Mouse (Mus musculus) kidney, postnatal 10 days (tissue): ENCODE measurements at regions not wholly inside any gene's neighbourhood (a gene's known extent, or its start where the extent isn't known, plus 50 kb on each side); places are given as distances from the start of the nearest gene placed in this dataset.
A peak's percentile ranks its signal among the peaks of the same experiment; 100 is the strongest.

ENCODE experiments used
- DNase-seq: peaks from one replicate; pipeline ENCODE4 v3.0.0; 2021; ENCODE audit warnings: mixed read lengths

DNA sequence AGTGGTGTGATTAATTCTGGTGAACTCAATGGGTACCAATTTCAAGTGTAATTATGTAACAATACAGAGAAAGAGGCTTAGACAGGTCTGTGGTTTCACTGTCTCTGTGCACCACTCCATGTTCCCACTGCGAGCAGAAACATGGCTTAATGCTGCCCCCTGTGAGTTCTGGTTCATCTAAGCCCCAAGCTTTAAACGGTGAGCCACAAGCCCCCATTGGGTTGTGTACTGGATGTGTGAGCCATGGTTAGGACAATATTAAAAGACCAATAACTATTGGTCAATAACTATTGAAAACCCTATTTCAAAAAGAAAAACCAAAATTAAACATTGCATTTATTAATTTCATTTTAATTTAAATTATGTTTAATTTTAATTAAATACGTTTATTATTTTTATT is 238.0 kb downstream of the Fam49a start:
- no peak for DNase-seq

DNA sequence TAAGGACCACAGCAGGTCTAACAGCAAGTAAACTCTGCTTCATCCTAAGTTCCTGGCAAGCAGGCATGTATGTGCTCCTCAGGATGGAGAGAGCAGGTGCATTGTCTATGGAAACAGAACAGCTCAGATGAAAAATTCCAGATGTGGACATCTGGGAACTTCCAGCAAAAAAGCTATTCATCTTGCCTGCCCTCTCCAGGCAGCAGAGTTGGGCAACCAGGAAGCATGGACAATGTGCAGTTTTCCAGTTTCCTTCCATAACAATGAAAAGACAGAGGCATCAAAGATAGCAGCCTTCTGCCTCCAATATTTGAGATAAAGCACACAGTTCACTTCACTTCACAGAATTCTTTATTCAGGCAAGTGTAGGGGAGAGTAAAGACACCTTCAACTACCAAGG is 236.7 kb downstream of the Fam49a start:
- no peak for DNase-seq

DNA sequence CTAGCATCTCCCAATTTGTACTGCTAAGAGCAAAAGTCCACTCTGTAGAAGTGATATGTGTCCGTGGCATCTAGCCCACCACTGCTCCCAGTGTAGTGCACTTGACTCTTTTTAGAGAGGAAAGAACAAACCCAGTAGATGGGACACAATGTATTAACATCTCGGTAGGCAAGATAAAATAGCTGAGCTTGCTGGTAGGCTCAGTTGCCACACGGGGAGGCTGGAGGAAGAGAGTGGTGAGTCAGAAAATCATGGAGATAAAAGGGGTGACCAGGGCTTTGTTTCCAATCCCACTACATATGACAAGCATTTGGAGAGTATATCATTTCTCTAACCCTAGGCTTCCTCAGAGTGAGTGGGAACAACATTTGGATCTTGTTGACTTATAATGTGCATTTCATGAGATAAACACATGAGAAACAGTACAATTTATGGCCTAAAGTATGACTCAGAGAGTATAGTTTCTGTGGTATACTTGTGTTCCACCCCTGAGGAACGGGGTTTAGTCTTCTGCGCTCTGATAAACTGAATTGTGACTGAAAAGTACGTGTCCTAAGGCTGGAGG is 235.4 kb downstream of the Fam49a start:
- no peak for DNase-seq

DNA sequence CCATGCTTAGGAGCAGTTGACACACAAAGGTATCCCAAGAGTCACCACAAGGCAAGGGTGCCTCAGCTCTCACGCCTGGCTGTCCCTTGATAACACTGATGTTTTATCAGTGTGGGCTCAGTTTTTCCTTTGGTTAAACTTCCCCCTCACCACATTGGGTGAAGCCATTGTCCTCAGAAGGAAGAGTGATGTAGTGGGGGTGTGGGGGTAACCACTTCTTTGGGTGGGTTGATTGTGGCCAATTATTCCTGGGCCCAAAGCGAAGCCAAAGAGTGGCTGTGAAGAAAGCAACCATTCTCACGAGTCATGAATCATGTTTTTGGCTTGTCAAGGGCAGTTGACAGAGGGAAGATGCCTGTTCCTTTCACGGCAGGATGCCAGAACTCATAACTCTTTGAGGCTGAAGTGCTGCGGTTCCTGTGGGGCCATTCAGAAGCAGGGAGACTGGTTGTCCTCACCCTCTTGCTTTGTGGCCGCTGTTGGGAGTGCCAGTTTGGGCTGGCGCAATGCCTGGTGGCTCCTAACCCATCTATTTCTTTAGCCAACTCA is 234.7 kb downstream of the Fam49a start:
- peak; percentile 65 for DNase-seq

DNA sequence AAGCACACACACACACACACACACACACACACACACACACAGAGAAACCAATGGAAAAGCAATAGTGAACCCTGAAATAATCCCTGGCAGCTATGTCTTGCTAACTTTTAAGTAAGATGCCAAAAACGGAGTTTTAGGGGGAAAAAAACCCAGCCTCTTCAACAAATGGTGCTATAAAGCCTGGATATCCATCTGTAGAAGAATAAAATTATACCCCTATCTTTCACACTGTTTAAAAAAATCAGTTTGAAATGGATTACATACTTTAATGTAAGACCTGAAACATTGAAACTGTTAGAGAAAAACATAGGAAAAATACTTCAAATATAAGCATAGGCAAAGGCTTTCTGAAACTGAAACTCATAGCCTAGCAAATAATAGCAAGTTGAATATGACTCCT is 228.2 kb downstream of the Fam49a start:
- no peak for DNase-seq

DNA sequence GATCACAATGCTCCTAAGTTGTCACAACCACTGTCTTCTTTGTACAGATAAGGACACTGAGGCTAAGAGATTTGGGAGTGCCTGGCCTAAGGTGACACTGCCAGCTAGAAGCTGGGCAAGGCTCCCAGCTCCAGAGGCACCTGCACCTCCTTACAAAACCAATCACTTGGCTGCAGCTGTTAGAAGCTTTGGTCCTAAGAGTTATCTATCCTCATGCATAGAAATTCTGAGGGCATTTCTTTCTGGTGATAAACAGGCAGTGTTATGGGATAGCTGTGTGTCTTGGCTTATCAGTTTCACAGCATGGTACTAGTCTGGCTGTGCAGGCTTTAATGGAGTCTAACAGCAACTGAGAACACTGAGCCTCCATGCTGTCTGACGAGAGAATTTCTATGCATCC is 226.2 kb downstream of the Fam49a start:
- DNase-seq, result no peak

DNA sequence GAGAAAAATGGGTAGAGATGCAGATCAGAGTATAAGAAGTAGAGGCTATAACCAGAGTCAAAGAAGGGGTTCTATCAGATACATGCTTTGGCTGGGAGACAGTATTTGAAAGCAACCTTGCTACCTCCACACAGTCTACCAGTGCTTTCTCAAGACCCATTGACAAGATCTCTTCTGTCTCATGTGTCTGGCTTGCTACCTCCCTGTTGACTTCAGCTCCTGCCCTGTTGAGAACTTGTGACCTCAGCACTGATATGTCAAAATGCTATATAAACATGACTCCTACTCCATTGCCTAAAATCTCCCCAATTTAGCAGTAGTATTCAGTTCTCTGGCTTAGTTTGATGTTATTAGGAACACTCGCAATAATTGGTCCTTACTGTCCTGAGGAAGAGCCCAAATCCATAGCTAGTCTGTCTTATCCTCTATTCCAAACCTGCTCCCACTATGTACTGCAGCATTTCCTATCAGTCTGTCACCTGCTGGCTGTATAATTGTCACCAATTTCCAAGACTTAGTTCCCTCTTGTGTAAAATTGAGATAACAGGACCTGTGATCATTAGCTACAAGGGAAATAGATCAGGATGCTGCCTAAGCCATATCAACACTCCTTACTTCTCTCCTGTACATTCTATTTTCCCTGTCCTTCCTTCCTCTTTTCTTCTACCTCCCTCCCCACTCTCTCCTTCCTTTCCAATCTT is 224.9 kb downstream of the Fam49a start:
- no peak for DNase-seq

DNA sequence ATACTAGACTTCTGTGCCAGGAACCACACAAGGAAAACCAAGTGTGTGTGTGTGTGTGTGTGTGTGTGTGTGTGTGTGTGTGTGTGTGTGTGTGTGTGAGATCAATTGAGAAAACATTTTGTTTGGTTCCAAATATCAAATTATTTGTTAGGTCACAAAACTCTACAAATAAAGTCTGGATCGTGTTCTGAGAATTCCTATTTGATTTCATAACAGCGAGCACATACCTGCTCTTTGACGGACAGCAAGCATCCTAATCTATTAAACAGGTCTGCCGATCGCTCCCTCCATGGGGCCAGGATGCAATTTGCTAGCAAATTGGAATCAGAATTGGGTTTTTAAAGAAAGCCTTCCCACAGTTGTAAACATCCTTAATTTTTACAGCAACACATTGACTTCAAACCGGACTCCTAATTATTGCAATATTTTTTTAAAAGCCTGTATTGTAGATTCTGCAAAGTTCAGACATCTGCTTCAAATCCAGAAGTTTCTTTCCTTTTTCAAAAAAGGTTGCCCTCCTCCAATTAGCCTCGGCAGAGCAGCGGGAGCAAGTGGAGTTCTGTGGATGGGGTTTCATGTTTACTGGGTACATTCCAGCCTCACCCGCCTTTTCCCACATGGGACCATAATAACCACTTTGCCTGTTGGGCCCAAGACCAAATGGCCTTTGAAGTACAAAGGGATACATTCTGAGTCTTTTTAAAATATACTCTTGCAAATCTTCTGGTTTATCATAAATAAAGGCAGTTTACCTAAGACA is 223.2 kb downstream of the Fam49a start:
- DNase-seq, result no peak

DNA sequence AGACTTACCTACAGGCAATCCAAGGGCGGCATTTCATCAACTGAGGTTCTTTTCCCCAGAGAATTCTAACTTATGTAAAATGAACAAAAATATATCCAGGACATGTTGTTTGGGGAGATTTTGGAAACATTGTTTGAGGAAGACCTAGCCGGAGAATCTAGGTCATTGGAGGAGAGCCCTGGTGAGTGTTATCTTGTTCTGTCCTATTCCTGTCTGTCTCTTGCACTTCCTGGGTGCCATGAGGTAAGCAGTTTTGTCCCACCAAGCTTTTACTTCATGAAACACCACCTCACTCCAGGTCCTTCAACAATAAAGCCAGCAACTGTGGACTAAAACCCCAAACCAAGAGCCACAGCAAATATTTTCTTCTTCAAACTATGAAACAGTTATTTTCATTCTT is 218.5 kb downstream of the Fam49a start:
- no peak for DNase-seq

DNA sequence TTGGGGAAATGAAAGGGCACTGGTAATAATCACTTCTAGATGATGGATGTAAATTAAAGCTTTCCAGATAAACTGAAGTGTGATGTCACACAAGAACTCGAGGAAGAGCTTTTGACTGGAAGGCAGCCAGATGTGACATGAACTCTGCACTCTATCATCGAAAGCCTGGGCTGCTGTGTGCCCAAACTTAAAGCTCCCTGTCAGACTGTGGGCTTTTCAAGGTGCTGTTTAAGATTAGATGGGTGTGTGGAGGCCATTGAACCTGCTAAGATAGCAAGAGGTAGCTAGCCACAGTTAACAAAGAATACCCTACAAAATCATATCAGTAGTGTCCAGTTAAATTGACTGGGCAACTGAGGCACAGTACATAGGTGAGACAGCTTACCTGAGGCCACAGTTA is 190.1 kb downstream of the Fam49a start:
- DNase-seq, result no peak

DNA sequence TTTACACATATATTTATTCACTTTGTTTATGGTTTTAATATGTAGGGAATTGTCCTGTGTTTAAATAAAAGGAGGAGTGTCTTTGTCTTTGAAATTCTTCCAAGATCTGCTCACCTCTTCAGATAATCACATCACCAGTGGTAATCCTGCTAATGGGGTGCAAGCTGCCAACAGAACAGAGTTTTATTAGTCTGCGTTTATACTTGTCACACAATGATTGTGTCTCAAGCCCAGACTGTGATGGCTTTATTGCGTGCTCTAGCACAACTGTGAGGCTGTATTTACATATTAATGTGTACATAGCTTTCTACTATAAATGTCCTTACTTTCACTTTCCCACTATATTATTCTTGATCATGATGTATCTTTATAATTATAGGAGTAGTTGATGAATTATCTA is 184.8 kb downstream of the Fam49a start:
- no peak for DNase-seq

DNA sequence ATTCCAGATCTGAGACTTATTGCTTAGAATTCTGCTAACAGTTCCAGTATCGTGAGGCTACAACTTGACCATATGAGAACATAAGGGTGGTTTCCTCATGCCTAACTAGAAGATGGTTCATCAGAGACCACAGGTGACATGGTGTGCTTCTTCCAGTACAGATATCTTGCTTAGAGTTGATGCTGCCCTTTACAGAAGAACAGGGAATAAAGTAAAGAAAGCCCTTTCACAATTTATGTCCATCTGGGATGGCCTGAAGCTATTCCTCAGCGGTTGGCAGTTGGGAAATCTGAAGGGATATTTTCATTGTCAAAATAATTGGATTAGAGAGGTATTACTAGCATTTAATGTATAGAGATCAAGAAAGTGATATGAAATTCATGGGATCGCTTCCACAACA is 184.3 kb downstream of the Fam49a start:
- no peak for DNase-seq

DNA sequence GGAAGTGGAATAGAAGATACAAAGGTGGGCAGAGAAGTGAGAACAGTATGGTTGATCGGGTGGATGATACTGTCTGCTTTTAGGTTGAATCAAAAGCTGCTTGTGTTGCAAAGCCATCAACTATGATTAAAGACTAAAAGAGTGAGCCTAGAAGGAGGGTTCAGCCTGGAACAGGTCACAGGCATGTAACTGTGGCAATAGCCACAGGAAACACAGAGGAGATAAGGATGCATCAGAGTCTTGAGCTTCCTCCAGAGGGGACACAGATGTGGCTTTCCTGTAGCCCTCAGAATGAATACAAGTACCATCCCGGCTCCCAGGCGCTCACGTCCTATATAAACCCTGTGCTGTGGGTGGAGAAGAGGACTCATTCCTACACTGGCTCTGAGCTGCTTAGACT is 180.9 kb downstream of the Fam49a start:
- DNase-seq, result no peak

DNA sequence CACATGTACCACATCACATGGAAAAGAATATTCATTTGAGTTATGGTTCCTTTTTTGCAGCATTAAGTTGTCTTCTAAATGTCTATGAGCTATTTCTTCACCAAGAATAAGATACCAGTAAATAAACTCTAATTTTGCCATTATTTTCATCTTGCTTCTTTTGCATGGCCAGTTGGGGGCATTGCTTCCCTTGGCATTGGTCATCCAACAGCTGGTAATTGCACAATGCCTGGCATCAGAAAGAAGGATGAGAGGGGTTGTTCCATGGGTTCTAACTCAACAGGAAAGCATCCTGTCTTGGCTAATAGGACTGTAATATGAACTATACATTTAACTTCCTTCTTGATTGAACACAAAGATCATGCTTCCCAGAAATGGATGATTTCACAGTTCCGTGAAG is 174.4 kb downstream of the Fam49a start:
- DNase-seq, result peak; percentile 12

DNA sequence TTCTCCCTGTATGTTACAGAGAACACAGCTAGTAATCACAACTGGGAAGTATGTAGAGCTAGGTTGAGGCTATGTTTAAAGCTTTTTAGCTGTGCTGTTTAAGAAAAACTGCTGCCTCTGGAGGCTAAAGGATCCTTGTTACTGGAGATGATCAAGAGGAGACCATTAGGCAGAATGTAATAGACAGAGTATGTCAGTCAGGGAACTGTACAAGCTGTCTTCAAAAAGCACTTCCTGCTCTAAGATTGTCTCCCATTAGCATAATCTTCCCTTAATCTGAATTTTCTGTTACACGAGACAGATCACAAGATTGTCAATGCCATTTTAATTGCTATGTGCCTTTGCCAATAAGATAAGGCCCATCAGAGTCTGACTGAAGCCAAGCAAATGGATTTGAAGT is 170.7 kb downstream of the Fam49a start:
- DNase-seq, result no peak
